Mouse (Mus musculus) liver, embryonic 13.5 days (tissue): ENCODE measurements around the gene Mast4. TPM values are rescaled to one million over a fixed set of nuclear protein-coding genes. Genes with fewer than 3 reads are reported as not detected.

Source experiments
- ATAC-seq: fragments of 200-750 bp; cut with Nextera tagmentation; 2 replicates; pipeline ENCODE4 v1.8.0; 2017; ENCODE audit warnings: low read depth, mild to moderate bottlenecking, moderate number of reproducible peaks, moderate library complexity
- DNase-seq: peaks from one replicate; pipeline ENCODE4 v3.0.0; 2022
- H3K27ac ChIP-seq: fragments of 300-500 bp; sonication (generic); 2 replicates; pipeline ENCODE4 v1.5.1; 2015; ENCODE audit warnings: moderate library complexity, mild to moderate bottlenecking, inconsistent platforms
- H3K27me3 ChIP-seq: fragments of 300-500 bp; sonication (generic); 2 replicates; pipeline ENCODE4 v1.6.1; 2015; ENCODE audit warnings: mild to moderate bottlenecking, inconsistent platforms
- H3K36me3 ChIP-seq: fragments of 300-500 bp; sonication (generic); 2 replicates; pipeline ENCODE4 v1.6.1; 2015; ENCODE audit warnings: mild to moderate bottlenecking, inconsistent platforms
- H3K4me1 ChIP-seq: fragments of 300-500 bp; sonication (generic); replicated peaks from 2 replicates; pipeline ENCODE4 v1.6.1; 2015; ENCODE audit warnings: inconsistent platforms
- H3K4me2 ChIP-seq: fragments of 300-500 bp; sonication (generic); 2 replicates; pipeline ENCODE4 v1.6.1; 2015; ENCODE audit warnings: inconsistent platforms, mild to moderate bottlenecking, moderate library complexity
- H3K4me3 ChIP-seq: fragments of 300-500 bp; sonication (generic); replicated peaks from 2 replicates; pipeline ENCODE4 v1.5.1; 2015; ENCODE audit warnings: mild to moderate bottlenecking, inconsistent platforms
- H3K9ac ChIP-seq: fragments of 300-500 bp; sonication (generic); 2 replicates; pipeline ENCODE4 v1.6.1; 2015; ENCODE audit warnings: mild to moderate bottlenecking, inconsistent platforms
- H3K9me3 ChIP-seq: fragments of 300-500 bp; sonication (generic); replicated peaks from 2 replicates; pipeline ENCODE4 v1.6.1; 2016; ENCODE audit warnings: inconsistent platforms
- WGBS: fragments of 180-500 bp; shearing (Covaris S2); methylation state at CpG from one replicate; pipeline ENCODE4 v1.1.7; 2015; ENCODE audit not compliant: insufficient replicate concordance; 5-methylcytosine and 5-hydroxymethylcytosine counted together
- polyA plus RNA-seq: library from polyadenylated mRNA; unstranded; fragments of >200 nt; fragmentation: Nextera tagmentation; extraction: Ambion mirVana; gene quantifications from 2 replicates; pipeline ENCODE4 v1.2.1, GENCODE M21; 2015

Mast4 gene
- polyA plus RNA-seq, 1 experiment from 2014 or later: 3.3 TPM

DNA sequence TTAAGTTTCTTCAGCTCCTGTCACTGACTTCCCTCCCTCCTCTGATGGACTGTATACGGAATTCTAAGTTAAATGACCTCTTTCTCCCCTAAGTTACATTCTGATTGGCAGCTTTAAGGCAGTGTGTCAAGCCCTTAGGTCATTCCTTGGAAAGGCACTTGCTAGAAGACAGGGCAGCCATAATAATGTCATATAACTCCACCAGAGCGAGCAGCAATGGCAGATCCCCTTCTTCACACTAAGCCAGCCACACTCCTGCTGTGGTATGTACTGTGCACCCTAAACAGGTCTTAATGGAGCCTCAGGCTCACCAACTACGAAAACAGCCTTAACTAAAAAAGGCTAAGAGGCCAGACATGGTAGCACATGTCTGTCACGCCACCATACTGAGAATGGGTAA, 123.6 kb downstream of the Mast4 start:
- ATAC-seq (no peak), DNase-seq (no peak)
- H3K4me3 ChIP-seq: no peak overlapping the region
- H3K4me2 ChIP-seq: no peak overlapping the region
- H3K27ac ChIP-seq: no peak overlapping the region
- H3K9me3 ChIP-seq: no peaks in the 10 kb centered on the region
- no peaks in the 10 kb centered on the region for H3K36me3 ChIP-seq
- no peaks in the 10 kb centered on the region for H3K27me3 ChIP-seq
- no peak overlapping the region for H3K9ac ChIP-seq
- H3K4me1 ChIP-seq: no peaks in the 10 kb centered on the region
- WGBS: 68% methylated on average over 4 of the region's 4 CpGs

DNA sequence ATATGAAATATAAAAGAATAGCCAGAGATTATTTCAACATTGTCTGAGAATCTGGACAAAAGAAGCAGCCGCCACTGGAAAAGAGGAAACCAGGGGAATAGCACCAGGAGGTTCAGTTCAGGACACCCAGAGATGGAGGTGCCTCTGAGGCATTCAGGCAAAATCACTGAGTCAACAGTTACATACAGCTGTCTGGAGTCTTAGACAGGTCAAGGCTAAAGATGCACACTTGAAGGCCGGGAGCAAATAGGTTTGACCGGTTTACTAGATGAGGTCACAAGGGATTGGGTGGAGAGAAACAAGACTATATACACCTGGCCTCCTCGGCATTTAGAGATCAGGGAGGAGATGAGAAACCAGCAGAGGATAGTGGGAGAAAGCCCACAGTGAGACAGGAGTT, 127.1 kb downstream of the Mast4 start:
- Histone ChIP-seq H3K27me3 (no peaks in the 10 kb centered on the region), H3K4me1 (no peaks in the 10 kb centered on the region), H3K9ac (no peak overlapping the region), H3K27ac (no peak overlapping the region), H3K36me3 (no peaks in the 10 kb centered on the region), H3K4me3 (no peak overlapping the region), H3K9me3 (no peaks in the 10 kb centered on the region), H3K4me2 (no peak overlapping the region)
- WGBS: 62% methylated on average over 4 of the region's 4 CpGs
- DNase-seq (no peak), ATAC-seq (no peak)

DNA sequence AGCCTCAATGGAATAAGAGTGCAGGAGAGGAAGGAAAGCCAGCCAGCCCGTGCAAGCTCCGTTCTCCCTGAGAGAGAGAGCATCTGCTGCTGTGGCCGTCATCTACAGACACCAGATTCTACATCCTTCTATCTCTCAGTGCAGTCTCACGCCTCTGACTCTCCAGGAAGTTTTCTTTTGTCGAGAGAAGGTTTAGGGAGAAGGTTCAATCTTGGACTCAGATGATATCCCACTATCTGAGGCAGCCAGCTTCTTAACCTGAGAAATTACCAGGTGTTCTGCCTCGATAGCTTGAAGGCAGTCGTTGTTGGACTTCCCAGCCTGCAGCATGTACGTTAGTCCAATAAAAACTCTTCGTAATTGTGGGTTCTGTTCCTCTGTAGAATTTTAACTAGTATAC, 127.7 kb downstream of the Mast4 start:
- no peak overlapping the region for H3K27ac ChIP-seq
- no peaks in the 10 kb centered on the region for H3K4me1 ChIP-seq
- ATAC-seq (no peak), DNase-seq (no peak)
- H3K4me2 ChIP-seq: no peak overlapping the region
- no peak overlapping the region for H3K9ac ChIP-seq
- H3K9me3 ChIP-seq: no peaks in the 10 kb centered on the region
- H3K27me3 ChIP-seq: no peaks in the 10 kb centered on the region
- WGBS: 48% methylated on average over 9 of the region's 9 CpGs
- no peaks in the 10 kb centered on the region for H3K36me3 ChIP-seq
- no peak overlapping the region for H3K4me3 ChIP-seq

DNA sequence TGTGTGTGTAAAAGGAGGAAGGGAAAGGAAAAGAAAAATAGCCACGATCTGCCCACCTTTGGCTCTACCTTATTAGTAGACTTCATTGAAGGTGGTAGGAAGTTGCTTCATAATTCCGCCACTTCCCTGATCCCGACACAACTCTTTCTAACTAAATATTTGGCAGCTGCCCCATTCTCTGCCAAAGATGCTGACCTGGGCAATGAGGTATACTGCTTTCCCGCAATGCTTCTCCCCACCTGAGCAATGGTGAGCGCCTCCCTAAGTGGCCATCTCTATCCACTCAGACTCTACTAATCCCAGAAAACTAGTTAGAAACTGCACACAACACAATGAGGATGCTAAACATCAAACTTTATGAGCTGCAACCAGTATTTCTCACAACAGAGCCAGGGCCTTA, 129.1 kb downstream of the Mast4 start:
- no peak overlapping the region for H3K4me2 ChIP-seq
- no peak overlapping the region for H3K9ac ChIP-seq
- no peaks in the 10 kb centered on the region for H3K9me3 ChIP-seq
- no peaks in the 10 kb centered on the region for H3K4me1 ChIP-seq
- no peaks in the 10 kb centered on the region for H3K27me3 ChIP-seq
- no peak overlapping the region for H3K4me3 ChIP-seq
- 65% methylated on average over 5 of the region's 5 CpGs for WGBS
- no peak for DNase-seq
- H3K27ac ChIP-seq: no peak overlapping the region
- no peak for ATAC-seq
- H3K36me3 ChIP-seq: no peaks in the 10 kb centered on the region

DNA sequence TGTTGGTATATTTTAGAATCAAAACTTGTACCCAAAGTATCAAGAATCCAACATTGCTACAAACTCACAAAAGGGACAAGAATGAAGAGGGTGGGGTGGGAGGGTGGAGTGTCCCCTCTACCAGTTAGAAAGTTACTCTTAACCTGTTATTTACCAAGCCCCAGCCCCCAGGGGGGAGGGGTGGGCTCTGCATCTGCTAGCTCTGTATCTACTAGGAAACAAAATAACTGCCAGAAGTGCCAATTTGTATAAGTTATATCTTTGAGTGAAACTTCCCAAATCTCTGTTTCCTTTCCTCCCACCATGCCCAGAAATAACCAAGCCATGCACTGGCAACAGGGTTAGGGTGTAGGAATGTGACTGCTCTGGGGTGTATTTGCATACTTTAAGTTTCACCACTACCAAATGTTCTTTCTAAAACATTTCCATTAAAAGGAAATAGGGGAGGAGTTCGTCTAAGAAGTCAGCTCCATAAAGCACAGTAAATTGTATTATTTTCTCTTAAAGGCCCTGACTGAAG, 130.9 kb downstream of the Mast4 start:
- ATAC-seq (no peak), DNase-seq (no peak)
- H3K36me3 ChIP-seq: no peaks in the 10 kb centered on the region
- H3K9ac ChIP-seq: no peak overlapping the region
- no peak overlapping the region for H3K27ac ChIP-seq
- WGBS: 46% methylated on average over 1 of the region's 1 CpGs
- H3K27me3 ChIP-seq: no peaks in the 10 kb centered on the region
- H3K4me1 ChIP-seq: no peaks in the 10 kb centered on the region
- no peak overlapping the region for H3K4me3 ChIP-seq
- no peaks in the 10 kb centered on the region for H3K9me3 ChIP-seq
- no peak overlapping the region for H3K4me2 ChIP-seq

DNA sequence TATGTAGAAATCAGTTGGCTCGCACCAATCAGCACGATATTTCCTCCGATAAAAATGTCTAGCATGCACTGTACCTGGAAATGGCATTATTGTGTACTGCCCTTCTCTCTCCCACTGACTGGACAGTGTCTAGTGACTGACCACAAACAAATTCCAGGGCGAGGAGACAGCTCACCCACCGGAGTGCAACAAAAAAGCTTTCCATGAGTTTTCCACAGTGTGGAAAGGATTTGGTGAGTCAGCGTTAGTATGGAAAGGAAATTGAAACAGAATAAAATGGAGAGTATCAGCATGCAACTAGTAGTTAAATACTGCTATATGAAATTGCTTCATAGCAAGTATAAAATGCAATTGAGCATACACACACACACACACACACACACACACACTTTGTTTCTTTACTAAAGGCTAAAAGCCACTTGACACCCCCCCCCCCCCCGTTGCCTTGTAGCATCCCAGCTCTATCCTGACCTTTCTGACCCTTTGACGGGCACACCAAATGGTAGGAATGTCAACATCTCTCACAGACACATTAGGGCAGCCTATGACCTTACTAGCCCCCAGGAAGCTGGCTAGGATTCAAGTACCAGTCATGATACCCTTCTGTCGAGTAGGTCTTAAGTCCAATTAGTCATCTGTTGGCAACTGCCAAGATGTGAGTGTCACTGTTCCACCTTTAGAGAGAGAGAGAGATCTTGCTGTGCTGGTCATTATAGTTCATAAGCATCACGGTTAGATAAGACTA, 133.1 kb downstream of the Mast4 start:
- Histone ChIP-seq H3K4me1 (no peaks in the 10 kb centered on the region), H3K4me2 (no peak overlapping the region), H3K9me3 (no peaks in the 10 kb centered on the region), H3K36me3 (no peaks in the 10 kb centered on the region), H3K9ac (no peak overlapping the region), H3K27me3 (no peaks in the 10 kb centered on the region), H3K4me3 (no peak overlapping the region), H3K27ac (no peak overlapping the region)
- WGBS: 57% methylated on average over 10 of the region's 10 CpGs
- ATAC-seq (no peak), DNase-seq (no peak)

DNA sequence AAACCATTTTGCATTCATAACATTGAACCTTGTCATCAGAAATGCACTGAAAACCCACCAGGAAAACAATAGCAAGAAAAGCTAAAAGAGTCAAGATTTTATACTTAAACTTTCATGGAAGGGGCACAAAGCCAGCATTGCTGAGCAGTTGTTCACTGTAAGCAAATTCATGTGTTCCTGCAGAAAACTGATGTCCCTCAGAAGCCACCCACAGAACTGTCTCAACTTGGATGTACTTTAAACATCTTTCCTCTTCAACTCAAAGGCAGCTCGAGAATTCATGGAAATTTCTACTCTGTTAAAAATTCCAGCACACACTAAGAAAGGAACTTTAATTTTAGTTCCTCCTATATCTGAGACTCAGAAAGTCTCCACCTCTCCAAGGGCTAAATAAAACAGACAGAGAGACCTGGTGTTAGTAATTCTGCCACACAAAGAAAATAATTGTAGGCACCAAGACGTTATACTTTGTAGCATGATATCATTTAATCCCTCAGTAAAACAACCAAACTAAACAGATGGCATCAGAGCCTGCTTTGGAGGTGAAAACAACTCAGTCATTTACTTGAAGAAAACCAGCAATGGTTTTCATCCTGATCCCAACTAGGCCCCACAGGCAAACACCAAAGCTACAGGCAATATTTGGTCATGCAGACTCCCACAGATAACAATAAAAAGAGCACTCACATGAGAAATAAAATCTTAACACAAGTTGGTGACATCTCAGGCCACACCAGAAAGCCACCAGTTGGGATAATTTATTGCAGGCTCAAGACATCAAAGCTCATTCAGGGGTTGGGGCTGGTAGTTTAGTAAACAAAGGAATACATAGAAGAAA, 134.3 kb downstream of the Mast4 start:
- WGBS: 38% methylated on average over 2 of the region's 2 CpGs

DNA sequence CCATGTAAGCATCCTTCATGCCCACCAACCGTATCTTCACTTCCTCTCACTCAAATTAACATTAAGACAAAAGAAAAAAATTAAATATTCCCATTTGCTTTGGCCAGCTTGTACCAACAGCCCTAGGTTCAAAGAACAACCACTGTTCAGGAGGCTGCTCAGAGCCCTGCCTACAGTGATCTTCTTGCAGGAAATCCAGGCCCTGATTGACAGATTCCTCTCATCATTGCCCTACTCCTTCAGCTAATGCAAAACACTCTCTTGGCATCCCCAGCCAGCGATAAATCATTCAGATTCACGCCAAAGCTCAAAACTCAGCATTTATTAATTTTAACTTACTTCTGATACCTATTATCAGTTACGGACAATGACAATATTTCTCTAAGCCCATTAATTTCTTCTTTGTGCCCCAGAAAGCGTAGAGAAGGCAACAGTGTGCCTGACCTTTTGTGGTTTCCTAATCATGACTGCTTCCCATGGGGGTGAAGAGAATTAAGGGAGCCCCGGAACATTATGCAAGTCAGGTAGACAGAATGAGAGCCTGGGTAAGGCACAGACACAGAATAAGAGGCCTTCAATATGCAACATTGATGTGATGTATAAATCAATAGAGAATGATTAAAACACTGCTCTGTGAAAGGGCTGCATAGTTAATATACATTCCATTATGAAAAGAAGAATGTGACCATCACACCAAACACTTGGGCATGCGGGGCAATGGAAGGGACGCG, 135.9 kb downstream of the Mast4 start:
- H3K9me3 ChIP-seq: no peaks in the 10 kb centered on the region
- H3K9ac ChIP-seq: no peak overlapping the region
- no peaks in the 10 kb centered on the region for H3K36me3 ChIP-seq
- no peak overlapping the region for H3K27ac ChIP-seq
- H3K4me2 ChIP-seq: no peak overlapping the region
- H3K4me3 ChIP-seq: no peak overlapping the region
- DNase-seq: no peak
- no peaks in the 10 kb centered on the region for H3K4me1 ChIP-seq
- WGBS: 77% methylated on average over 9 of the region's 9 CpGs
- ATAC-seq: no peak
- no peaks in the 10 kb centered on the region for H3K27me3 ChIP-seq

More for the DNA sequence above, 134.3 kb downstream of the Mast4 start:
- Histone ChIP-seq H3K4me1 (no peaks in the 10 kb centered on the region), H3K9ac (no peak overlapping the region), H3K36me3 (no peaks in the 10 kb centered on the region), H3K4me3 (no peak overlapping the region), H3K27me3 (no peaks in the 10 kb centered on the region), H3K27ac (no peak overlapping the region), H3K4me2 (no peak overlapping the region), H3K9me3 (no peaks in the 10 kb centered on the region)
- ATAC-seq: no peak
- no peak for DNase-seq

DNA sequence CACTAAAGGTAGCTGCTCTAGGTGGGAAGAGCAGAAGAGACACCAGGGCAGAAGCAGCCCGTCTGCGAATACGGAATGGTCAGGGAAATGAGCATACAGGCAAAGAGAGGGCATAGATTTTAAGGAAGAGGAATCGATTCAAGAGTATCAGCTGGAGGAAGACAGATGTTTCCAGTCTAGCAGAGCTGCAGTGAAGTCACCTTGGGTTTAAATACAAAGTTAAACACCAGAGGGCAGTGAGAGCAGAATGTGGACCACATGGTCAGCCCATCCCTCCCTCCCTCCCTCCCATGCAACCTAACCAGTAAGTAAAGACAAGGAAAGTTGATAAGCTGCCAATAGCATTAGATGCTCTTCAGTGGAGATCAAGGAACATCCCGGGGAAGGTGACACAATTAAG, 138.0 kb downstream of the Mast4 start:
- no peaks in the 10 kb centered on the region for H3K27me3 ChIP-seq

DNA sequence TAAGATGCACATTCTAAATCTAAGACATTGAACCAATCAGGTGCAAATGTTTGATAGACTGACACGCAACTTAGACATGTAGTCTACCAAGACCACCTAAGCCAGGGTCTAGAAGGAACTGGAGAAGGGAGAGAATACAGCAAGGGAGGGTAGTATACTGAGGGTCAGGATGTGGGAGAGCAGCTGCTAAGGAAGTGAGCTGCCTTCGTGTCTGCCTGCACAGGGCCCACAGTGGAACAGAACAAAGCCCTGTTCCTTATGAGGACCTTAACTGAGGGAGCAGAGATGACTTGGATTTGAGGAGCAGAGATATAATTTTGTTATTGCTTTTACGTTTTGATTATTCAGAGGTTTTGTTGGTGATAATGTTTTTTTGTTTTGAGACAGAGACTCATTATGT, 138.4 kb downstream of the Mast4 start:
- Histone ChIP-seq H3K9ac (no peak overlapping the region), H3K36me3 (no peaks in the 10 kb centered on the region), H3K9me3 (no peaks in the 10 kb centered on the region), H3K4me3 (no peak overlapping the region), H3K27ac (no peak overlapping the region), H3K4me2 (no peak overlapping the region), H3K4me1 (no peaks in the 10 kb centered on the region), H3K27me3 (no peaks in the 10 kb centered on the region)
- ATAC-seq: no peak
- WGBS: 38% methylated on average over 3 of the region's 3 CpGs
- DNase-seq: no peak

More for the DNA sequence above, 138.0 kb downstream of the Mast4 start:
- Histone ChIP-seq H3K4me3 (no peak overlapping the region), H3K36me3 (no peaks in the 10 kb centered on the region), H3K9me3 (no peaks in the 10 kb centered on the region), H3K27ac (no peak overlapping the region), H3K9ac (no peak overlapping the region), H3K4me1 (no peaks in the 10 kb centered on the region), H3K4me2 (no peak overlapping the region)
- no peak for DNase-seq
- 27% methylated on average over 5 of the region's 5 CpGs for WGBS
- no peak for ATAC-seq

DNA sequence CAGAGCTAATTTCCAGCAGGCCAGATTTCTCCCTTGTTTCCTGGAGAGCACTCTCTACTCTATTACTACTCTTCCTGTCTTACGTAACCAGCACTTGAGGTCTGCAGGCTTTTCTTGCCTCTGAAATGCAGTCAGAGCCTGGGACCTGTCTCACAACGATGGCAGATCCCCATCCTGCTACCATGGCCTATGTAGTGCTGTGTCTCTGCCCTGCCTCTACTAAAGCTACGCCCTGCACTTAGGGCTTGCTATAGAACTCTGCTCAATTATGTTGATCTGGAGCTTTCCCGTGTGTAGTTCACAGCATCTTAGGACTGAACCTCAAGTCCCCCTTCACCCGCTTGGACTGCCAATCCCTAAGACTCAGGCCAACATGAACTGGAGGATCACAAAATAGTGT, 150.7 kb downstream of the Mast4 start:
- no peaks in the 10 kb centered on the region for H3K27me3 ChIP-seq
- H3K27ac ChIP-seq: no peak overlapping the region
- no peaks in the 10 kb centered on the region for H3K36me3 ChIP-seq
- WGBS: 61% methylated on average over 5 of the region's 5 CpGs
- no peak overlapping the region for H3K9ac ChIP-seq
- H3K9me3 ChIP-seq: no peaks in the 10 kb centered on the region; the same call in 1 of the 2 replicates
- no peak overlapping the region for H3K4me2 ChIP-seq
- DNase-seq (no peak), ATAC-seq (no peak)
- no peaks in the 10 kb centered on the region for H3K4me1 ChIP-seq
- no peak overlapping the region for H3K4me3 ChIP-seq
